Mouse (Mus musculus): ENCODE results near the gene B3gnt6. TPM values are rescaled to one million over a fixed set of nuclear protein-coding genes. Genes with fewer than 3 reads are reported as not detected.
A peak's percentile ranks its signal among the peaks of the same experiment; 100 is the strongest.

Gene B3gnt6
- polyA plus RNA-seq, 1 experiment = 0.40 TPM

DNA sequence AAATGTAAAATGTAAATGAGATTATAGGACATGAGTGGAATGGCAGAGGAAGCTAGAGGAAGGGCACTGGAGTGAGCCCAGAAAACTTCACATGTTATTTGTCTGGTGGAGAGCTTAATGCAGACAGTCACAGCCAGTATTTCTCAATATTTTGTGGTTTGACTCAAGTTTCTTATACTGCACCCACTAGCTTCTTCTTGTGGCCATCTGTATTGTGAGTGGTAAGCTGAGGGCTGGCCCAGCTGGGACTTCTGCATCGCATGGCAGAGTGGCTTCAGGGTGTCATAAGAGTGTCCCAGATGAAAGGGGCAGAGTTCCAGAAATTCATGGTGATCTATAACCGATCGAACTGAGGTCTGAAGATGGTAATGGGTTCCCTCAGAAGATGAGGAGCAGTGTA, 1.1 kb upstream of the B3gnt6 start:
- Histone ChIP-seq H3K4me3 (ENCODE audit: control insufficient read depth, insufficient read depth, low read length) (no peak overlapping the region), H3K27me3 (ENCODE audit: control insufficient read depth, insufficient read depth, low read length) (no peaks in the 10 kb centered on the region), H3K36me3 (ENCODE audit: control insufficient read depth, insufficient read depth, low read length) (no peaks in the 10 kb centered on the region), H3K4me1 (replicated peaks; ENCODE audit: control insufficient read depth, insufficient read depth, low read length) (no peaks in the 10 kb centered on the region), H3K27ac (ENCODE audit: control insufficient read depth, insufficient read depth, low read length) (no peak overlapping the region)
- TF ChIP-seq CTCF (IDR thresholded peaks at IDR 0.05; ENCODE audit: borderline replicate concordance, control insufficient read depth, extremely low read depth, insufficient read depth, low read length, poor library complexity) (no peak), POLR2A (IDR thresholded peaks at IDR 0.05; ENCODE audit: control insufficient read depth, extremely low read depth, insufficient read depth, low read length, poor library complexity) (no peak)
- no peak for DNase-seq
- 74% methylated on average over 3 of the region's 3 CpGs for WGBS

DNA sequence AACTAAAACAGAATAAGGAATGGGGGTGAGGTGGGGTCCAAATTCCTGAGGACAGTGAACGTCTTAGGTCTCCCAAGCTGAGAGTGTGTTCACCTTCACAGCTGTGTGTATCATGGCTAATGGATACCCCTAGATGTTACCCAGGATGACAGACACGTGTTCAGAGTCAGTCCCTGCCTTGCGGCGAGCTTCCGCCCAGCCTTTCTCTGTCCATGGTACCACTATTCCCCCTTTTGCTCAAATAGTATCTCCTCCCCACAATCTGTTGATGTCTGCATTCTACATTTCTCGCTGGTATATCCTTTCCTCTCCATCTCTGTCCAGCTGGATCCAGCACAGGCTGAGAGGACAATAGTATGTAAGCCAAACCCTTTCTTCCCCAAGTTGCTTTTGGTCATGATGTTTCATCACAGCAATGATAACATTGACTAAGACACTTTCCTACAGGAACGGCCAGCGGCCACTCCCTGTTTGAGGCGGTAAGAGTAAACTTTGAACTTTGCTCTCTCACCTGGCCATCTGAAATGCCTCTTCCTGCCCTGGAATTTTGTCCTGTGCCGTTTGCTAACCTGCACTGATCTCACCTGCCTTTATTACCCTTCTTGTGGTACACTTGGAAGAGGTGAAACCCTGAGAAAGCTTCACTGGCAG, 4.0 kb downstream of the B3gnt6 start:
- no peak overlapping the region for H3K4me3 ChIP-seq (ENCODE audit: control insufficient read depth, insufficient read depth, low read length)
- no peak for TF ChIP-seq POLR2A (IDR thresholded peaks at IDR 0.05; ENCODE audit: control insufficient read depth, extremely low read depth, insufficient read depth, low read length, poor library complexity)
- TF ChIP-seq CTCF (IDR thresholded peaks at IDR 0.05; ENCODE audit: borderline replicate concordance, control insufficient read depth, extremely low read depth, insufficient read depth, low read length, poor library complexity) = no peak
- H3K36me3 ChIP-seq (ENCODE audit: control insufficient read depth, insufficient read depth, low read length) = no peaks in the 10 kb centered on the region
- 53% methylated on average over 10 of the region's 10 CpGs for WGBS
- peaks cover 2% of the 10 kb centered on the region; the same call in 1 of the 2 replicates for H3K27me3 ChIP-seq (ENCODE audit: control insufficient read depth, insufficient read depth, low read length)
- no peak for DNase-seq
- no peak overlapping the region for H3K27ac ChIP-seq (ENCODE audit: control insufficient read depth, insufficient read depth, low read length)
- H3K4me1 ChIP-seq (replicated peaks; ENCODE audit: control insufficient read depth, insufficient read depth, low read length) = peaks cover 16% of the 10 kb centered on the region

DNA sequence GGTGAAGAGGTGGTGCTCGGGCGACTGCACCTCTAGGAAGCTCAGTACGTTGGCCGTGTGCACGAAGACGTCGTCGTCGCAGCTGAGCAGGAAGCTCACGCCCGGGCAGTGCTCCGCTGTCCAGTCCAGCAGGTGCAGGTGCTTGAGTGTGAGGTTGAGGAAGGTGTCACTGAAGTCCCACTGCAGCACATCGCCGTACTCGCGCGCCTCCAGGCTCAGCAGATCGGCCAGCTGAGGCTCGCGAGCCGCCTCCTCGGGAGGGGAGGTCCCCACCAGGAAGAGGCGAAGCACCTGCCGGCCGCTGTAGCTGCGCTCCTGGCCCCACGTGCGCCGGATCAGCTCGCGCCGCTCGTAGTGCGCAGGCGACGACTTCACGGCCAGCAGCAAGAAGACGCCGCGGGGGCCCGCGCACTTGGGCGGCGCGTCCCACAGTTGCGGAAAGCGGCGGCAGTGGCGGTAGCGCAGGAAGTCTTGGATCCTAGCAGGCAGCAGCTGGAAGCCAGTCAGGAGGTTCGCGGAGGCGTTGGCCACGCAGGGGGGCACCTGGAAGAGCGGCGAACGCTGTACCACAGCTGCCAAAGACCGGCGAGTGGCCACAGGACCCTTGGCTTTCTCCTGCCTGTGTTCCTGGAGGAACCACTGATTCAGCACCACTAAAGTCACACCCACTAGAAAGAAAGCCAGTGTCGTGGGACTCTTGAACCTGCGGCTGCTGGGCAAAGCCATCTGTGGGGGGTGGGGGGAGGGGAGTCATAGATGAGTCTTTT, 5.1 kb downstream of the B3gnt6 start:
- TF ChIP-seq CTCF (IDR thresholded peaks at IDR 0.05; ENCODE audit: borderline replicate concordance, control insufficient read depth, extremely low read depth, insufficient read depth, low read length, poor library complexity) (no peak), POLR2A (IDR thresholded peaks at IDR 0.05; ENCODE audit: control insufficient read depth, extremely low read depth, insufficient read depth, low read length, poor library complexity) (no peak)
- DNase-seq = peak; percentile 55
- WGBS = under 1% methylated on average over 61 of the region's 61 CpGs
- Histone ChIP-seq H3K4me3 (ENCODE audit: control insufficient read depth, insufficient read depth, low read length) (peak overlapping the region; percentile 28), H3K36me3 (ENCODE audit: control insufficient read depth, insufficient read depth, low read length) (no peaks in the 10 kb centered on the region), H3K27me3 (ENCODE audit: control insufficient read depth, insufficient read depth, low read length) (peaks cover 2% of the 10 kb centered on the region; the same call in 1 of the 2 replicates), H3K4me1 (replicated peaks; ENCODE audit: control insufficient read depth, insufficient read depth, low read length) (peaks cover 16% of the 10 kb centered on the region), H3K27ac (ENCODE audit: control insufficient read depth, insufficient read depth, low read length) (no peak overlapping the region)

DNA sequence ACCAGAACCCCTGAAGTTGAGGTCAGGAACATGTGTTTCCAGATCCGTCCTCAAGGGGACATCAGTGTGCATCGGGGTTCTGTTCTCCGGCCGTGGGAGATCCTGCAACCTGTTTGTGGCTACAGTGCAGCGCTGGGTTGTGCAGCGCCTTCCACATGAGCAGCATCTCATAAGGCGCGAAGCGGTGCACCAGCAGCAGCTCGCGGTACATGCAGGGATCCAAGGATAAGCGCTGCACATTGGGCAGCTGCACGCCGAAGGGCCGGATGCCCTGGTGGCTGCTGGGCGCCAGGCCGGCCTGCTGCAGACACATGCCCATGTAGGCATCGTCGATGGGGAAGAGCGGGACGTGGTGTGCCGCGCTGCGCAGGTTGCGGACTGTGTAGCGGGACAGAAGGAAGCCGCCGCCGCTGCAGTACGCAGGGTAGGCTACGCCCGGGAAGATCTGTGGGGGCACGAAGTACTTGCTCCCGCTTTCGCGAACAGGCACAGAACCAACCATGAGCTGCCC, 5.7 kb downstream of the B3gnt6 start:
- Histone ChIP-seq H3K4me3 (ENCODE audit: control insufficient read depth, insufficient read depth, low read length) (peak overlapping the region; percentile 28), H3K27ac (ENCODE audit: control insufficient read depth, insufficient read depth, low read length) (no peak overlapping the region), H3K36me3 (ENCODE audit: control insufficient read depth, insufficient read depth, low read length) (no peaks in the 10 kb centered on the region), H3K4me1 (replicated peaks; ENCODE audit: control insufficient read depth, insufficient read depth, low read length) (peaks cover 16% of the 10 kb centered on the region), H3K27me3 (ENCODE audit: control insufficient read depth, insufficient read depth, low read length) (peaks cover 2% of the 10 kb centered on the region; the same call in 1 of the 2 replicates)
- TF ChIP-seq CTCF (IDR thresholded peaks at IDR 0.05; ENCODE audit: borderline replicate concordance, control insufficient read depth, extremely low read depth, insufficient read depth, low read length, poor library complexity) = peak; percentile 56; the same call in 1 of the 2 replicates
- no peak for TF ChIP-seq POLR2A (IDR thresholded peaks at IDR 0.05; ENCODE audit: control insufficient read depth, extremely low read depth, insufficient read depth, low read length, poor library complexity)
- peak; percentile 49 for DNase-seq
- 1% methylated on average over 36 of the region's 36 CpGs for WGBS

DNA sequence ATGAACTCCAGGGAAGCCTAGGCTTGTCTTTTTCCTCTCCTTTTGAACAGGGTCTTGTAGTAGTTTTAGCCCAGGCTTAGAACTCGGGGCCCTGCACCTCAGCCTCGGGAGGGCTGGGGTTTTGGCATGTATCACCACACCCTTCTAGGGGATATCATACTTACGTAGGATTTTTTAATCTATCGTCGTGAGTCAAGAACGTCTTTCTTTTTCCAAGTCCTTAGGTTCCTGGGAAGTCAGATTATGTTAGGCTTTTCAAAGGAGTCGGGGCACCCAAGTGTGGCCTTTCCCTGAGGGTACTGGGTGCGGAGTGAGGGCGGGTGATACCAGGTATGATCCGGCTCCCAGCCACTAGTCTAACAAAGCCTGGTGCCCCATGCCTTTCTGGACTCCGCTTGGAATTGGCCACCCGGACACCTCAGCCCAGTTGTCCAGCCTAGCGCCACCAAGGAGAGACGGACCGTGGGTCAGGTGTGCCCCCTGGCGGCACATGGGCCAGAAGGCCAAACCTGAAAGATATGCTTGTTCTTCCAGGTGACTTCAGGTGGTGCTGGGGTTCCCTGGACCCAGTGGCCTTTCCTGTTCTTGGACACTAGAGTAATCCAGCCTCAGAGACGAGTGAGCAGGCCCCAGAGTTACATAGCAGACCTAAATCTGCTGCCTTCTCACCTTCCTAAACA, 7.6 kb downstream of the B3gnt6 start:
- Histone ChIP-seq H3K4me3 (ENCODE audit: control insufficient read depth, insufficient read depth, low read length) (no peak overlapping the region), H3K27me3 (ENCODE audit: control insufficient read depth, insufficient read depth, low read length) (peaks cover 2% of the 10 kb centered on the region; the same call in 1 of the 2 replicates), H3K4me1 (replicated peaks; ENCODE audit: control insufficient read depth, insufficient read depth, low read length) (peaks cover 20% of the 10 kb centered on the region), H3K36me3 (ENCODE audit: control insufficient read depth, insufficient read depth, low read length) (no peaks in the 10 kb centered on the region), H3K27ac (ENCODE audit: control insufficient read depth, insufficient read depth, low read length) (no peak overlapping the region)
- 84% methylated on average over 17 of the region's 17 CpGs for WGBS
- TF ChIP-seq POLR2A (IDR thresholded peaks at IDR 0.05; ENCODE audit: control insufficient read depth, extremely low read depth, insufficient read depth, low read length, poor library complexity) = no peak
- 0 out of 2 replicates have a peak, but pooled peaks have one; percentile 35 for TF ChIP-seq CTCF (IDR thresholded peaks at IDR 0.05; ENCODE audit: borderline replicate concordance, control insufficient read depth, extremely low read depth, insufficient read depth, low read length, poor library complexity)
- DNase-seq = peak; percentile 12

DNA sequence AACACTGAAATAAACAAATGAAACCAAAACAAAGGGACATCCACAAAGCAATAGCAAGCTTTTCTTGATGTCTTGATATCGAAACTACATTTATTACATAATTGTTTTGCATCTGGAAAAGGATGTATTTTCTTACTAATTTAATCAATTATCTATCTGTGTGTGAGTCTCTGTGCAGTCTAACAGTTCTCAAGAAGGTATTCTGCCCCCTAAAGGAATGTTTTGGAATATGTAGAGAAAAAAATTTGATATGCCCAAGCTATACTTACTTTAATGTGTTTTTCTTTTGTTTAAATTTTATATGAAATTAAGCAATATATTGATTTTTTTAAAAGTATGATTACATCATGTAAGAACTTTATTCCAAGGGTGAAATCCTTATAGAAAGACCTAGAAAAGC, 8.7 kb downstream of the B3gnt6 start:
- Histone ChIP-seq H3K27ac (ENCODE audit: control insufficient read depth, insufficient read depth, low read length) (no peak overlapping the region), H3K27me3 (ENCODE audit: control insufficient read depth, insufficient read depth, low read length) (peaks cover 2% of the 10 kb centered on the region; the same call in 1 of the 2 replicates), H3K4me1 (replicated peaks; ENCODE audit: control insufficient read depth, insufficient read depth, low read length) (peaks cover 23% of the 10 kb centered on the region), H3K36me3 (ENCODE audit: control insufficient read depth, insufficient read depth, low read length) (no peaks in the 10 kb centered on the region), H3K4me3 (ENCODE audit: control insufficient read depth, insufficient read depth, low read length) (no peak overlapping the region)
- DNase-seq = no peak
- WGBS = 96% methylated on average over 1 of the region's 1 CpGs
- TF ChIP-seq CTCF (IDR thresholded peaks at IDR 0.05; ENCODE audit: borderline replicate concordance, control insufficient read depth, extremely low read depth, insufficient read depth, low read length, poor library complexity) (no peak), POLR2A (IDR thresholded peaks at IDR 0.05; ENCODE audit: control insufficient read depth, extremely low read depth, insufficient read depth, low read length, poor library complexity) (no peak)
